9 mouse cellular contexts compared by ENCODE assay signal in genomic region chr4:133074070-133074819, GRCm38 (mm10). TPM values are rescaled to one million over a fixed set of nuclear protein-coding genes. Genes with fewer than 3 reads are reported as not detected.
DNase-seq lines count a peak whose midpoint lies in the region; ATAC-seq and TF ChIP-seq lines count a peak whose summit lies in the region.
"Had no signal": no experiment of that assay in that cellular context is flagged by ENCODE, and none has a peak within 500 bp of the region (broad histone marks: within the 10 kb centered on the region; RNA-seq: fewer than 3 reads in every experiment).

No protein-coding gene starts in this region.

- DNase-seq in kidney, adult 18-20 months: no peak
- DNase-seq in MN1 (ENCODE audit: low spot score): peak; percentile 48
- no peak for DNase-seq in limb, embryonic 14.5 days (ENCODE audit: low spot score)
- no peak for DNase-seq in ovary, postnatal 36 days (ENCODE audit: low spot score)
- DNase-seq in T-cell, adult 2 months (ENCODE audit: low spot score): no peak
- DNase-seq in thymus, postnatal 10 days (ENCODE audit: low spot score in 2 of 2): no peak

- 0 out of 2 replicates have a peak overlapping the region, but pooled peaks have one; percentile 30 for H3K27ac ChIP-seq in kidney, embryonic 14.5 days (ENCODE audit: low read depth, low read length)
- peak overlapping the region; percentile 51 for H3K27ac ChIP-seq in forebrain, embryonic 13.5 days
- H3K27ac ChIP-seq in limb, embryonic 14.5 days (replicated peaks; ENCODE audit: low read depth, low read length): peak overlapping the region; percentile 50

- no peak for ATAC-seq in kidney, embryonic 14.5 days (ENCODE audit: low FRiP score, low TSS enrichment)
- ATAC-seq in forebrain, embryonic 13.5 days: peak; percentile 60
- peak; percentile 48 for ATAC-seq in limb, embryonic 14.5 days (ENCODE audit: low FRiP score, low read depth)
- ATAC-seq: Patski had no signal

- no peaks in the 10 kb centered on the region for H3K9me3 ChIP-seq in kidney, embryonic 14.5 days (ENCODE audit: control insufficient read depth, low read length)
- no peaks in the 10 kb centered on the region for H3K9me3 ChIP-seq in forebrain, embryonic 13.5 days (replicated peaks)
- H3K9me3 ChIP-seq in limb, embryonic 14.5 days (ENCODE audit: control insufficient read depth, low read length): no peaks in the 10 kb centered on the region

- WGBS in kidney, embryonic 14.5 days: 42% methylated on average over 9 of the region's 9 CpGs
- 15% methylated on average over 9 of the region's 9 CpGs for WGBS in forebrain, embryonic 13.5 days
- WGBS in limb, embryonic 14.5 days: 31% methylated on average over 9 of the region's 9 CpGs

- no peak overlapping the region for H3K9ac ChIP-seq in kidney, embryonic 14.5 days (ENCODE audit: low read depth, low read length)
- peak overlapping the region; percentile 59 for H3K9ac ChIP-seq in forebrain, embryonic 13.5 days
- H3K9ac ChIP-seq in limb, embryonic 14.5 days (ENCODE audit: low read depth, low read length, severe bottlenecking): peak overlapping the region; percentile 41

- H3K4me2 ChIP-seq in kidney, embryonic 14.5 days (replicated peaks; ENCODE audit: low read depth, low read length): no peak overlapping the region
- no peak overlapping the region for H3K4me2 ChIP-seq in forebrain, embryonic 13.5 days
- H3K4me2 ChIP-seq in limb, embryonic 14.5 days (replicated peaks; ENCODE audit: low read depth, low read length, severe bottlenecking): no peak overlapping the region

- H3K36me3 ChIP-seq in kidney, embryonic 14.5 days (ENCODE audit: control insufficient read depth, insufficient read depth, low read length): peaks cover 67% of the 10 kb centered on the region
- H3K36me3 ChIP-seq in forebrain, embryonic 13.5 days (ENCODE audit: poor library complexity, severe bottlenecking): peaks cover 37% of the 10 kb centered on the region
- H3K36me3 ChIP-seq in limb, embryonic 14.5 days (ENCODE audit: control insufficient read depth, insufficient read depth, low read length): peaks cover 83% of the 10 kb centered on the region

- no peak for TF ChIP-seq POLR2A in limb, embryonic 14.5 days (IDR thresholded peaks at IDR 0.05; ENCODE audit: borderline replicate concordance, extremely low read depth, insufficient read depth, insufficient read length)

- H3K27me3 ChIP-seq in kidney, embryonic 14.5 days (ENCODE audit: control insufficient read depth, insufficient read depth, low read length): no peaks in the 10 kb centered on the region
- H3K27me3 ChIP-seq in forebrain, embryonic 13.5 days: no peaks in the 10 kb centered on the region
- no peaks in the 10 kb centered on the region for H3K27me3 ChIP-seq in limb, embryonic 14.5 days (ENCODE audit: control insufficient read depth, insufficient read depth, low read length)
- H3K27me3 ChIP-seq: Patski had no signal

- H3K4me1 ChIP-seq in kidney, embryonic 14.5 days (ENCODE audit: control insufficient read depth, insufficient read depth, low read length): peaks cover 21% of the 10 kb centered on the region
- H3K4me1 ChIP-seq in forebrain, embryonic 13.5 days: peaks cover 39% of the 10 kb centered on the region
- peaks cover 16% of the 10 kb centered on the region for H3K4me1 ChIP-seq in limb, embryonic 14.5 days (ENCODE audit: control insufficient read depth, insufficient read depth, low read length)

- H3K4me3 ChIP-seq in kidney, embryonic 14.5 days (ENCODE audit: low read length): no peak overlapping the region
- no peak overlapping the region for H3K4me3 ChIP-seq in forebrain, embryonic 13.5 days
- no peak overlapping the region for H3K4me3 ChIP-seq in limb, embryonic 14.5 days (replicated peaks; ENCODE audit: low read length)

RNA-seq across cellular contexts. Expression of gene Wasf2, which starts 56.1 kb away (rescaled TPM):
- 103 and 143 TPM in 2 replicates for polyA plus RNA-seq in kidney, embryonic 14.5 days (2014; fragmentation: Nextera tagmentation; extraction: Ambion mirVana)
- 36.7 and 42.9 TPM in 2 replicates for polyA plus RNA-seq in forebrain, embryonic 13.5 days (2015; fragmentation: Nextera tagmentation; extraction: Ambion mirVana)
- 62.0 and 70.9 TPM in 2 replicates for polyA plus RNA-seq in limb, embryonic 14.5 days (2012; rRNA removed)
- polyA plus RNA-seq in limb, embryonic 14.5 days (2014; fragmentation: Nextera tagmentation; extraction: Ambion mirVana): 92.2 and 96.6 TPM in 2 replicates
